Mouse (Mus musculus): ENCODE measurements around the gene Plekhg1.

- no peak for TF ChIP-seq CTCF (IDR thresholded peaks at IDR 0.05; ENCODE audit: borderline replicate concordance, control insufficient read depth, extremely low read depth, insufficient read depth, low read length, poor library complexity)
- no peak for TF ChIP-seq POLR2A (IDR thresholded peaks at IDR 0.05; ENCODE audit: control insufficient read depth, extremely low read depth, insufficient read depth, low read length, poor library complexity)
Observed at GRCm38 (mm10) chr10:3877852-3878535, 137.8 kb downstream of the Plekhg1 start.

Data from thymus, adult 2 months (tissue).